Mouse (Mus musculus) E14TG2a.4 (cell line): ENCODE results near the gene Prtn3.

Experiments
- H3K27me3 ChIP-seq: 2 replicates; pipeline ENCODE4 v1.6.1; 2014; ENCODE audit warnings: low read length, control low read depth; ENCODE audit not compliant: insufficient read depth
- H3K36me3 ChIP-seq: 2 replicates; pipeline ENCODE4 v1.6.1; 2014; ENCODE audit warnings: low read length, control low read depth; ENCODE audit not compliant: insufficient read depth
- H3K4me1 ChIP-seq: replicated peaks from 2 replicates; pipeline ENCODE4 v1.6.1; 2014; ENCODE audit warnings: low read depth, low read length, control low read depth
- H3K4me3 ChIP-seq: replicated peaks from 2 replicates; pipeline ENCODE4 v1.5.1; 2014; ENCODE audit warnings: mild to moderate bottlenecking, low read length
- H3K9me3 ChIP-seq: 2 replicates; pipeline ENCODE4 v1.6.1; 2014; ENCODE audit warnings: low read length, control low read depth
- CTCF ChIP-seq: conservative IDR thresholded peaks from 2 replicates; pipeline ENCODE4 v1.5.1; 2014; ENCODE audit warnings: low read length
- NANOG ChIP-seq: IDR thresholded peaks from 2 replicates; pipeline ENCODE4 v1.6.1; 2014; ENCODE audit warnings: borderline replicate concordance, low read length, mixed read lengths
- POU5F1 ChIP-seq: IDR thresholded peaks from 2 replicates; pipeline ENCODE4 v1.6.1; 2014; ENCODE audit warnings: low read length, borderline replicate concordance

Gene Prtn3

DNA sequence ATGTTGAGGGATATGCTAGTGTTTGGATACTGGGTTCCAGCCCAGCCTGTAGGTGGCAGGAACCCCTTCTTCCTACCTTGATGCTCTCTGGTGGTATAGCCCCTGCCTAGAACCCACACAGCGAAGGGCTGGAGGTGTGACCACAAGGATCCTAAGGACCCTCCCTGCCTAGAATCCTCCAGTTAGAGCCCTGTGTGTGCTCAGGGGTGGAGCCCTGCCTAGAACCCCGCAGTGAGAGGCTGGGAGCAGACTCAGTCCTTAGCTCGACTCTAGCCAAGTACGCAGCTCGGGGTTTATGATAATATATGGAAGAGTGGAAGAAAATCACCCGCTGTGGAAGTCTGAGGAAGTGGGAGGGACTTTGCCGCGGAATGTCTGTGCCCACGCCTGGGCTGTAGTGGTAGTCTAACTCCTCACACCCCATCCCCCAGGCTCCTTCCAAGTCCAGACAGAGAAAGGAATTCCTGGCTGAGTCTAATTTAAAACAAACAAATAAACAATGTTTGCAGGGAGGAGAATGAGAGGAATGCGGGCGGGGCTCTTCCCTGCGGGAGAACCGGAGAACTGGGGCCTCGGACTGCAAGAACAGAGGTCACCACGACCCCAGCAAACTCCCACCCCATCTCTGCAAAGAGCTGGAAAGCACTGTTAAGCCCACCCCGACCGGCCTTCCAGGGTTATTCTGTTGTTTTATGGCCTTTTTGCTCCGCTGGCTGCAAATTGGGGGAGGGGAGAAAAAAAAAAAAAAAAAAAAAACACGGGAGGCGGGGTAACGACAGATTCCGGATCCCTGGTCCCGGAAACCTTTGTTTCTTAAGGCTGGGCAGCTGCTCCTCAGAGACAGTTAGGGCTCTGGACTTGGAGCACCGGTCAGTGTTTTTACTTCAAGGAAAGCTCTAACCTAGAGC is 33.4 kb upstream of the Prtn3 start:
- Histone ChIP-seq H3K4me1 (peaks cover 54% of the 10 kb centered on the region), H3K9me3 (no peaks in the 10 kb centered on the region), H3K27me3 (peaks cover 7% of the 10 kb centered on the region), H3K36me3 (no peaks in the 10 kb centered on the region), H3K4me3 (peak overlapping the region; percentile 62)
- TF ChIP-seq CTCF (no peak), NANOG (0 out of 2 replicates have a peak, but pooled peaks have one; percentile 23)

- no peaks in the 10 kb centered on the region for H3K36me3 ChIP-seq
- H3K4me3 ChIP-seq, result no peak overlapping the region
- H3K4me1 ChIP-seq, result peaks cover 55% of the 10 kb centered on the region
- no peak for TF ChIP-seq POU5F1
- no peak for TF ChIP-seq CTCF
- no peak for TF ChIP-seq NANOG
- peaks cover 7% of the 10 kb centered on the region for H3K27me3 ChIP-seq
- H3K9me3 ChIP-seq, result no peaks in the 10 kb centered on the region
Observed at GRCm38 (mm10) chr10:79842322-79842721, 32.0 kb upstream of the Prtn3 start.

DNA sequence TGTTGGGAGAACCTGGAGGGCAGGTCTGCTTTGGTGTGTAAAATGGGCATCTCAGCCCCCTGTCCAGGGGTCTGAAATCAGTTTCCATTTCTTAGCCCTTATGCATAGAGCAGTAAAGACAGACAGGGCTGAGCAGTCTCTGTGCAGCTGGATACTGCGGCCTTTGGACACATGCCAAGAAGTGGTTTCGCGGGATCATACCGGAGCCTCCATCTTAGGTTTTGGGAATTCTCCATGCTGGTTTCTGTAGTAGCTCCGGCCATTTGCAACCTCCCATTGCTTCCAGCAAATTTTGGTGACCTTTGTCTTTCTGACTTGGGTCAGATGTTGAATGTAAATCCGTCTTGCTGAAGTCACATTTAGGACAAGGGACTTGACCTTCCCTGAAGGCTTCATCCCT is 30.8 kb upstream of the Prtn3 start:
- no peak for TF ChIP-seq NANOG
- no peak for TF ChIP-seq CTCF
- no peak for TF ChIP-seq POU5F1
- Histone ChIP-seq H3K9me3 (no peaks in the 10 kb centered on the region), H3K36me3 (no peaks in the 10 kb centered on the region), H3K4me1 (peaks cover 65% of the 10 kb centered on the region), H3K27me3 (no peaks in the 10 kb centered on the region), H3K4me3 (no peak overlapping the region)

- no peaks in the 10 kb centered on the region for H3K27me3 ChIP-seq
- no peak overlapping the region for H3K4me3 ChIP-seq
- no peaks in the 10 kb centered on the region for H3K9me3 ChIP-seq
- TF ChIP-seq POU5F1 (no peak), CTCF (no peak), NANOG (no peak)
- peaks cover 76% of the 10 kb centered on the region for H3K4me1 ChIP-seq
- H3K36me3 ChIP-seq, result peaks cover 6% of the 10 kb centered on the region
Observed at GRCm38 (mm10) chr10:79846553-79846952, 27.7 kb upstream of the Prtn3 start.

DNA sequence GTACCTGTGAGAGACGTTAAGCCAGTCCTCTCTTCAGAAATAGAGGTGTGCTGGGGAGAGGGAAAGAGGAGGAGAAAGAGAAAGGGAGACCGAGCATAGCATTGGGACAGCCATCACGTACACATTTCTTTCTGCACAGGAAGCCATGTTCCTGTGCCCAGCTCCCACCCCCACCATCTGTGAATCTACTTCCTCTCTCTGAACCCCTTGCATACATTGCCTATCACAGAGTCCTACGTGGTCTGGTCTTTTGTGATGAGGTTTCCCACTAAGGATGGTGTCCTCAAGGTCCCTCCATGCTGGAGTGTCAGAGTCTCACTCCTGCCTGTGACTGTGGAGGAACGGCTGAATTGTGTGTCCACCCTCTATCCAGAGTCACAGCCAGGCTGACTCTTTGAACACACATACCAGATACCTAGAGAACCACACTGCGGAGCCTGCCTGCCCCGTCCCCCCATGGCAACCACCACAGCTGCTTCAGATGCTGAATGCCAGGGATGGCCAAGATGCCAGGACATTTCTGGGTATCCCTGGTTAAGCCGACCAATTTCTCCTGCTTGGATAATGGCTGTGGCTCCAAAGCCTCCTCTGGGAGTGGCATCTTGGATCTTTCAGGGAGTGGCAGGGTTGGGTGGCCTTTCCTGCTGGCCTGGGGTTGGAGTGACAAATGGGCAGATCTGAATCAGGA is 24.2 kb upstream of the Prtn3 start:
- TF ChIP-seq NANOG, result no peak
- TF ChIP-seq POU5F1, result no peak
- TF ChIP-seq CTCF, result no peak
- Histone ChIP-seq H3K27me3 (no peaks in the 10 kb centered on the region), H3K36me3 (peaks cover 6% of the 10 kb centered on the region), H3K4me3 (peak overlapping the region; percentile 20), H3K4me1 (peaks cover 57% of the 10 kb centered on the region), H3K9me3 (no peaks in the 10 kb centered on the region)

DNA sequence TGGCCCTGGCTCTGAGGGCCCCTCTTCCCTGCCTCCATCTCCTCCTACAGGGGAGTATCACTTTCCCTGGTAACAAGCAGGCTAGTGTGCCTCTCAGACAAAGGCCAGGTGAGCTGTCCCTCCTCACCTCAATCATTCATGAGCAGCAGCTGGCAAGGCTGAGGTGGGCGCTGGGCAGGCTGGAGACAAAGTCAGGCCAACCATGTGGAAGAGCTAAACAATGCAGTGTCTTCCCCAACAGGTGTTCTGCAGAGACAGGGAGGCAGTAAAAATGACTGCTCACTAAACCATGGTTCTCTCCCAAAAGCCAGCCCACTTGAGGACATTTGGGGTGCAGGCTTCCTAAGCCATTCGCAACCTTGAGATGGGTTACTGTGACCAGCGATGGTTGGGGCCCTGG is 22.6 kb upstream of the Prtn3 start:
- H3K4me3 ChIP-seq, result peak overlapping the region; percentile 86
- H3K9me3 ChIP-seq, result no peaks in the 10 kb centered on the region
- peaks cover 20% of the 10 kb centered on the region for H3K36me3 ChIP-seq
- TF ChIP-seq CTCF (no peak), POU5F1 (no peak), NANOG (no peak)
- no peaks in the 10 kb centered on the region for H3K27me3 ChIP-seq
- peaks cover 63% of the 10 kb centered on the region for H3K4me1 ChIP-seq

GRCm38 (mm10) chr10:79852107-79852789 is 22.0 kb upstream of the Prtn3 start:
- Histone ChIP-seq H3K9me3 (no peaks in the 10 kb centered on the region), H3K4me1 (peaks cover 69% of the 10 kb centered on the region), H3K27me3 (no peaks in the 10 kb centered on the region), H3K36me3 (peaks cover 26% of the 10 kb centered on the region), H3K4me3 (peak overlapping the region; percentile 86)
- no peak for TF ChIP-seq NANOG
- TF ChIP-seq POU5F1, result no peak
- TF ChIP-seq CTCF, result no peak

GRCm38 (mm10) chr10:79852827-79853226 is 21.4 kb upstream of the Prtn3 start:
- H3K4me3 ChIP-seq, result peak overlapping the region; percentile 86
- H3K36me3 ChIP-seq, result peaks cover 31% of the 10 kb centered on the region

More at GRCm38 (mm10) chr10:79852827-79853226, 21.4 kb upstream of the Prtn3 start:
- TF ChIP-seq CTCF, result no peak
- no peak for TF ChIP-seq POU5F1
- TF ChIP-seq NANOG, result no peak
- Histone ChIP-seq H3K4me1 (peaks cover 69% of the 10 kb centered on the region), H3K9me3 (no peaks in the 10 kb centered on the region), H3K27me3 (no peaks in the 10 kb centered on the region)
